Mouse (Mus musculus) inflammation-experienced regulatory T-cells, adult 6 months (primary cell): ENCODE data around the gene Tmem79. TPM values are rescaled to one million over a fixed set of nuclear protein-coding genes. Genes with fewer than 3 reads are reported as not detected.
"Not testable (repeated sequence)": the region's sequence is repeated elsewhere in the genome, so short reads cannot be mapped to it uniquely, and the experiment has no call there.

Source experiments
- ATAC-seq: one replicate; pipeline ENCODE4 v1.8.0; 2017
- polyA plus RNA-seq, 3 experiments: library from polyadenylated mRNA; unstranded; fragments of 100-300 nt; shearing (Covaris generic); gene quantifications; one replicate each; pipeline ENCODE4 v1.2.1; 2017

Tmem79 gene
- polyA plus RNA-seq, 3 experiments from 2014 or later = 1.2 to 2.4 (median 1.8) TPM

GRCm38 (mm10) chr3:88281141-88281916 lies 54.6 kb downstream of the Tmem79 start:
- not testable (repeated sequence) for ATAC-seq

- no peak for ATAC-seq
Observed at GRCm38 (mm10) chr3:88280035-88280434, 55.9 kb downstream of the Tmem79 start.

Other genes starting within 250 kb of the Tmem79 start
- 10 to 100 TPM; 16.6 to 32.0 (median 27.7) TPM for gene Mef2d, start 193.8 kb downstream of the Tmem79 start, polyA plus RNA-seq
- not detected for gene Rhbg, start 81.4 kb downstream of the Tmem79 start, polyA plus RNA-seq
- not detected for gene Gm38392, start 48.9 kb downstream of the Tmem79 start, polyA plus RNA-seq
- 1 to 10 TPM; 2.3 to 6.2 (median 3.6) TPM for gene Tsacc, start 39.1 kb downstream of the Tmem79 start, polyA plus RNA-seq
- gene Cct3, start 39.0 kb downstream of the Tmem79 start, polyA plus RNA-seq = 100 to 1,000 TPM; 157 to 218 (median 188) TPM
- 100 to 1,000 TPM; 335 to 443 (median 344) TPM for gene Glmp, start 11.1 kb downstream of the Tmem79 start, polyA plus RNA-seq
- 10 to 100 TPM; 26.1 to 47.1 (median 37.8) TPM for gene Smg5, start 112 bp upstream of the Tmem79 start, polyA plus RNA-seq
- gene Paqr6, start 28.4 kb upstream of the Tmem79 start, polyA plus RNA-seq = not detected
- not detected for gene Bglap3, start 36.6 kb upstream of the Tmem79 start, polyA plus RNA-seq
- not detected for gene Bglap2, start 42.6 kb upstream of the Tmem79 start, polyA plus RNA-seq
- not detected for gene Bglap, start 48.3 kb upstream of the Tmem79 start, polyA plus RNA-seq
- 100 to 1,000 TPM in 1 of 3 experiments, 10 to 100 TPM in 2; 46.3 to 105 (median 50.5) TPM for gene Pmf1, start 74.2 kb upstream of the Tmem79 start, polyA plus RNA-seq
- 10 to 100 TPM; 11.2 to 14.6 (median 14.4) TPM for gene Slc25a44, start 89.0 kb upstream of the Tmem79 start, polyA plus RNA-seq
- 10 to 100 TPM; 24.5 to 49.0 (median 28.3) TPM for gene Sema4a, start 125.0 kb upstream of the Tmem79 start, polyA plus RNA-seq
- gene Lmna, start 173.8 kb upstream of the Tmem79 start, polyA plus RNA-seq = 1 to 10 TPM; 2.6 to 8.0 (median 4.0) TPM
- gene Mex3a, start 196.2 kb upstream of the Tmem79 start, polyA plus RNA-seq = under 1 TPM; 0.17 to 0.20 (median 0.18) TPM
- gene Rab25, start 212.2 kb upstream of the Tmem79 start, polyA plus RNA-seq = not detected
- gene Lamtor2, start 216.9 kb upstream of the Tmem79 start, polyA plus RNA-seq = 100 to 1,000 TPM; 149 to 189 (median 187) TPM
- gene Ubqln4, start 217.6 kb upstream of the Tmem79 start, polyA plus RNA-seq = 10 to 100 TPM in 2 of 3 experiments, 1 to 10 TPM in 1; 9.8 to 15.5 (median 12.1) TPM
- gene Ssr2, start 239.7 kb upstream of the Tmem79 start, polyA plus RNA-seq = 100 to 1,000 TPM; 131 to 197 (median 161) TPM